Mouse (Mus musculus): ENCODE data around the gene Pofut1. TPM values are rescaled to one million over a fixed set of nuclear protein-coding genes. Genes with fewer than 3 reads are reported as not detected.
A peak's percentile ranks its signal among the peaks of the same experiment; 100 is the strongest.

Pofut1 gene
- polyA plus RNA-seq, 1 experiment from 2014 or later: 1.4 TPM

- Histone ChIP-seq H3K4me2 (ENCODE audit: low read depth, low read length) (peak overlapping the region; percentile 29; the same call in 1 of the 2 replicates), H3K27me3 (ENCODE audit: insufficient read depth, low read length) (no peaks in the 10 kb centered on the region), H3K27ac (ENCODE audit: low read depth) (no peak overlapping the region), H3K4me1 (ENCODE audit: insufficient read depth) (peaks cover 33% of the 10 kb centered on the region), H3K36me3 (replicated peaks; ENCODE audit: insufficient read depth, low read length) (peaks cover 49% of the 10 kb centered on the region), H3K9ac (replicated peaks) (no peak overlapping the region), H3K9me3 (ENCODE audit: low read length) (no peaks in the 10 kb centered on the region), H3K4me3 (ENCODE audit: low read depth, low read length) (no peak overlapping the region)
- TF ChIP-seq EP300 (IDR thresholded peaks at IDR 0.05; ENCODE audit: low read depth) (peak; percentile 83), CTCF (IDR thresholded peaks at IDR 0.05; ENCODE audit: low read depth) (peak; percentile 7; the same call in 1 of the 2 replicates)
- ATAC-seq (peak; percentile 81), DNase-seq (no peak)
- 54% methylated on average over 4 of the region's 4 CpGs for WGBS (ENCODE audit: insufficient replicate concordance)
Measured at GRCm38 (mm10) chr2:153227959-153228358, 13.4 kb upstream of the Pofut1 start.

GRCm38 (mm10) chr2:153228523-153228922 lies 12.8 kb upstream of the Pofut1 start:
- H3K9me3 ChIP-seq (ENCODE audit: low read length): no peaks in the 10 kb centered on the region
- H3K9ac ChIP-seq (replicated peaks): no peak overlapping the region
- no peak overlapping the region for H3K4me3 ChIP-seq (ENCODE audit: low read depth, low read length)
- WGBS (ENCODE audit: insufficient replicate concordance): 72% methylated on average over 5 of the region's 5 CpGs
- no peak for TF ChIP-seq EP300 (IDR thresholded peaks at IDR 0.05; ENCODE audit: low read depth)
- TF ChIP-seq CTCF (IDR thresholded peaks at IDR 0.05; ENCODE audit: low read depth): no peak
- peaks cover 54% of the 10 kb centered on the region for H3K36me3 ChIP-seq (replicated peaks; ENCODE audit: insufficient read depth, low read length)
- peaks cover 33% of the 10 kb centered on the region for H3K4me1 ChIP-seq (ENCODE audit: insufficient read depth)
- H3K4me2 ChIP-seq (ENCODE audit: low read depth, low read length): peak overlapping the region; percentile 29; the same call in 1 of the 2 replicates
- no peaks in the 10 kb centered on the region for H3K27me3 ChIP-seq (ENCODE audit: insufficient read depth, low read length)
- DNase-seq (no peak), ATAC-seq (no peak)
- 0 out of 2 replicates have a peak overlapping the region, but pooled peaks have one; percentile 49 for H3K27ac ChIP-seq (ENCODE audit: low read depth)

GRCm38 (mm10) chr2:153237193-153237592 lies 4.1 kb upstream of the Pofut1 start:
- no peak for TF ChIP-seq EP300 (IDR thresholded peaks at IDR 0.05; ENCODE audit: low read depth)
- no peak for TF ChIP-seq CTCF (IDR thresholded peaks at IDR 0.05; ENCODE audit: low read depth)
- peaks cover 37% of the 10 kb centered on the region for H3K4me1 ChIP-seq (ENCODE audit: insufficient read depth)
- peaks cover 54% of the 10 kb centered on the region for H3K36me3 ChIP-seq (replicated peaks; ENCODE audit: insufficient read depth, low read length)
- no peak overlapping the region for H3K4me3 ChIP-seq (ENCODE audit: low read depth, low read length)
- DNase-seq (no peak), ATAC-seq (no peak)
- 0 out of 2 replicates have a peak overlapping the region, but pooled peaks have one; percentile 16 for H3K4me2 ChIP-seq (ENCODE audit: low read depth, low read length)
- H3K9ac ChIP-seq (replicated peaks): no peak overlapping the region
- 78% methylated on average over 4 of the region's 4 CpGs for WGBS (ENCODE audit: insufficient replicate concordance)
- H3K27me3 ChIP-seq (ENCODE audit: insufficient read depth, low read length): no peaks in the 10 kb centered on the region
- H3K27ac ChIP-seq (ENCODE audit: low read depth): no peak overlapping the region
- no peaks in the 10 kb centered on the region for H3K9me3 ChIP-seq (ENCODE audit: low read length)

- no peak for DNase-seq
- Histone ChIP-seq H3K4me3 (ENCODE audit: low read depth, low read length) (no peak overlapping the region), H3K9ac (replicated peaks) (peak overlapping the region; percentile 36; the same call in 1 of the 2 replicates), H3K36me3 (replicated peaks; ENCODE audit: insufficient read depth, low read length) (peaks cover 48% of the 10 kb centered on the region), H3K4me2 (ENCODE audit: low read depth, low read length) (peak overlapping the region; percentile 79), H3K4me1 (ENCODE audit: insufficient read depth) (peaks cover 41% of the 10 kb centered on the region), H3K27ac (ENCODE audit: low read depth) (peak overlapping the region; percentile 98; the same call in 1 of the 2 replicates), H3K27me3 (ENCODE audit: insufficient read depth, low read length) (no peaks in the 10 kb centered on the region), H3K9me3 (ENCODE audit: low read length) (no peaks in the 10 kb centered on the region)
- ATAC-seq: no peak
- TF ChIP-seq CTCF (IDR thresholded peaks at IDR 0.05; ENCODE audit: low read depth) (no peak), EP300 (IDR thresholded peaks at IDR 0.05; ENCODE audit: low read depth) (no peak)
- WGBS (ENCODE audit: insufficient replicate concordance): 81% methylated on average over 4 of the region's 4 CpGs
Measured at GRCm38 (mm10) chr2:153237891-153238290, 3.4 kb upstream of the Pofut1 start.

- Histone ChIP-seq H3K4me2 (ENCODE audit: low read depth, low read length) (peak overlapping the region; percentile 79), H3K9ac (replicated peaks) (peak overlapping the region; percentile 36), H3K9me3 (ENCODE audit: low read length) (no peaks in the 10 kb centered on the region), H3K4me3 (ENCODE audit: low read depth, low read length) (0 out of 2 replicates have a peak overlapping the region, but pooled peaks have one; percentile 99), H3K27me3 (ENCODE audit: insufficient read depth, low read length) (no peaks in the 10 kb centered on the region), H3K27ac (ENCODE audit: low read depth) (peak overlapping the region; percentile 98), H3K36me3 (replicated peaks; ENCODE audit: insufficient read depth, low read length) (peaks cover 43% of the 10 kb centered on the region), H3K4me1 (ENCODE audit: insufficient read depth) (peaks cover 42% of the 10 kb centered on the region)
- no peak for DNase-seq
- TF ChIP-seq EP300 (IDR thresholded peaks at IDR 0.05; ENCODE audit: low read depth) (no peak), CTCF (IDR thresholded peaks at IDR 0.05; ENCODE audit: low read depth) (no peak)
- ATAC-seq: no peak
- WGBS (ENCODE audit: insufficient replicate concordance): 43% methylated on average over 2 of the region's 2 CpGs
Measured at GRCm38 (mm10) chr2:153238406-153238805, 2.9 kb upstream of the Pofut1 start.

- peak overlapping the region; percentile 98 for H3K27ac ChIP-seq (ENCODE audit: low read depth)
- TF ChIP-seq CTCF (IDR thresholded peaks at IDR 0.05; ENCODE audit: low read depth) (no peak), EP300 (IDR thresholded peaks at IDR 0.05; ENCODE audit: low read depth) (no peak)
- H3K4me3 ChIP-seq (ENCODE audit: low read depth, low read length): peak overlapping the region; percentile 99
- H3K4me1 ChIP-seq (ENCODE audit: insufficient read depth): peaks cover 42% of the 10 kb centered on the region
- H3K9me3 ChIP-seq (ENCODE audit: low read length): no peaks in the 10 kb centered on the region
- WGBS (ENCODE audit: insufficient replicate concordance): 40% methylated on average over 7 of the region's 7 CpGs
- peak overlapping the region; percentile 100 for H3K9ac ChIP-seq (replicated peaks)
- H3K27me3 ChIP-seq (ENCODE audit: insufficient read depth, low read length): no peaks in the 10 kb centered on the region
- DNase-seq (no peak), ATAC-seq (no peak)
- peak overlapping the region; percentile 79 for H3K4me2 ChIP-seq (ENCODE audit: low read depth, low read length)
- H3K36me3 ChIP-seq (replicated peaks; ENCODE audit: insufficient read depth, low read length): peaks cover 39% of the 10 kb centered on the region
Measured at GRCm38 (mm10) chr2:153239021-153239859, 2.1 kb upstream of the Pofut1 start.
